Mouse (Mus musculus) testis, adult 2 months (tissue): ENCODE measurements around the gene Slmap. TPM values are rescaled to one million over a fixed set of nuclear protein-coding genes. Genes with fewer than 3 reads are reported as not detected.

Experiments used
- H3K27ac ChIP-seq: fragments of 200-500 bp; 2 replicates; pipeline ENCODE4 v1.5.1; 2012; ENCODE audit warnings: low read depth, low read length; ENCODE audit not compliant: control insufficient read depth, insufficient read depth
- H3K27me3 ChIP-seq: fragments of 200-500 bp; 2 replicates; pipeline ENCODE4 v1.6.1; 2012; ENCODE audit warnings: mild to moderate bottlenecking, low read length, moderate library complexity; ENCODE audit not compliant: control insufficient read depth, insufficient read depth
- H3K36me3 ChIP-seq: fragments of 200-500 bp; 2 replicates; pipeline ENCODE4 v1.6.1; 2012; ENCODE audit warnings: mild to moderate bottlenecking, low read length; ENCODE audit not compliant: control insufficient read depth, insufficient read depth
- H3K4me1 ChIP-seq: fragments of 200-500 bp; 2 replicates; pipeline ENCODE4 v1.6.1; 2012; ENCODE audit warnings: low read length; ENCODE audit not compliant: control insufficient read depth, insufficient read depth
- H3K4me3 ChIP-seq: fragments of 200-500 bp; 2 replicates; pipeline ENCODE4 v1.5.1; 2012; ENCODE audit warnings: low read depth, mild to moderate bottlenecking, low read length, moderate library complexity, mixed read lengths; ENCODE audit not compliant: control insufficient read depth
- CTCF ChIP-seq: fragments of 200-500 bp; IDR thresholded peaks from 2 replicates; pipeline ENCODE4 v1.5.1; 2012; ENCODE audit warnings: low read depth, mild to moderate bottlenecking, inconsistent platforms, low read length, moderate library complexity; ENCODE audit not compliant: control insufficient read depth, insufficient read depth, insufficient replicate concordance
- POLR2A ChIP-seq: fragments of 200-500 bp; IDR thresholded peaks from 2 replicates; pipeline ENCODE4 v1.6.1; 2012; ENCODE audit warnings: low read depth, mild to moderate bottlenecking, inconsistent platforms, low read length, moderate library complexity; ENCODE audit not compliant: control insufficient read depth
- polyA plus RNA-seq: library from polyadenylated mRNA; depleted of rRNA; stranded (reverse); fragments of >200 nt; gene quantifications from 2 replicates; pipeline ENCODE4 v1.2.3, GENCODE M21; 2012

Gene Slmap
- polyA plus RNA-seq, 1 experiment, result 21.9 TPM

DNA sequence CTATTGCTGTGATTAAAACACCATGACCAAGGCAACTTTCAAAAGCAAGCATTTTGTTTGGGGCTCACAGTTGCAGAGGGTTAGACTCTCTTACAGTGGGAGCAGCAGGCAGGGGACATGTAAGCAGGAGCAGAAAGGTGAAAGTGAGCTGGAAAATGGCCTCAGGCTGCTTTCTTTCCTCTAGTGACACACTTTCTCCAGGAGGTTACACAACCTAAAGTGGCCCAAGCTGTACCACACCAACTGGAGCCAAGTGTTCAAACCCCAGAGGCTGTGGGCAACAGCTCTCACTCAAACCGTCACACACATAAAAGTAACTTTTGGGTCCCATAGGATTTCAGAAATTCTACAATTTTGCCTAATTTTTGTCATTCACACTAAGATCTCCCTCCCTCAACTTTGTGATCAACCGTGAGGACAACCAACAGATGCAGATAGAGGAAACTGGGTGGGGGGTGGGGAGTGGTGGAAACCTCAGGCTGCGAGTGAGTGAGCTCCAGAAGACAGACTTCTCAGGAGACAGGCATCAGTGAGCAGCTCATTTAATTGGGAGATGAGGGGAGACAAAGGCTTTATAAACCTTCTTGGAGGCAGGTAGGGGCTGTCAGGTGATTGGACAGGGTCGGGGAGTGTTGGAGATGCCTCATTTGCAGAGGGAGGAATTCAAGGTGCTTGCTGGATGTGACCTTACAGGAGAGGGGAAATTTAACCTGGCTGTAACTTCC, 37.4 kb upstream of the Slmap start:
- H3K27ac ChIP-seq, result no peak overlapping the region
- H3K4me1 ChIP-seq, result no peaks in the 10 kb centered on the region
- H3K4me3 ChIP-seq, result no peak overlapping the region
- TF ChIP-seq POLR2A (no peak), CTCF (no peak)
- no peaks in the 10 kb centered on the region for H3K27me3 ChIP-seq
- no peaks in the 10 kb centered on the region for H3K36me3 ChIP-seq

GRCm38 (mm10) chr14:26569880-26570279, 35.1 kb upstream of the Slmap start:
- H3K27me3 ChIP-seq, result no peaks in the 10 kb centered on the region
- H3K36me3 ChIP-seq, result no peaks in the 10 kb centered on the region
- H3K4me3 ChIP-seq, result no peak overlapping the region
- no peaks in the 10 kb centered on the region for H3K4me1 ChIP-seq
- H3K27ac ChIP-seq, result no peak overlapping the region
- no peak for TF ChIP-seq CTCF
- no peak for TF ChIP-seq POLR2A

DNA sequence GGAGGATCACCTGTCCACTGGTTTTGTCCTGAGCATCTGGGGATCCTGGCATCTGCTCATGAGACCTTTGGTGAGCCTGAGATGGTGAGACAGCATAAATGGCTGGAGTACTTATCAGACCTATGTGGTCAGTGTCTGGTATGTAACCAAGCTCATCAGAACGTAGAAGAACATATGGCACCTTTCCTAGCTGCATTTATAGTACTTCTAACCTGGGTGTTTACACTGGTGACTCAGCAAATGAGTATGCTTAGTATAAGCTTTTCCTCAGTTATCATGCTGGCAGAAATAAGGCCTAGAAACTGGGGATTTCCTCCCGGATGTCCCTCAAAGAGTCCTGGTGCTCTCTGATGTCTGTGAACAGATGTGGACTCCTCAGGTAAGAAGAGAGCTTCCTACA, 27.5 kb upstream of the Slmap start:
- TF ChIP-seq POLR2A (no peak), CTCF (no peak)
- Histone ChIP-seq H3K27ac (no peak overlapping the region), H3K27me3 (no peaks in the 10 kb centered on the region), H3K4me1 (no peaks in the 10 kb centered on the region; the same call in 1 of the 2 replicates), H3K4me3 (no peak overlapping the region), H3K36me3 (no peaks in the 10 kb centered on the region)

- no peaks in the 10 kb centered on the region; the same call in 1 of the 2 replicates for H3K4me1 ChIP-seq
- H3K36me3 ChIP-seq, result no peaks in the 10 kb centered on the region
- no peak overlapping the region for H3K27ac ChIP-seq
- TF ChIP-seq CTCF, result no peak
- H3K4me3 ChIP-seq, result no peak overlapping the region
- H3K27me3 ChIP-seq, result no peaks in the 10 kb centered on the region
Measured at GRCm38 (mm10) chr14:26558536-26558935, 23.8 kb upstream of the Slmap start.

- TF ChIP-seq CTCF (no peak), POLR2A (no peak)
- Histone ChIP-seq H3K4me3 (no peak overlapping the region), H3K36me3 (no peaks in the 10 kb centered on the region), H3K27me3 (no peaks in the 10 kb centered on the region), H3K27ac (no peak overlapping the region), H3K4me1 (no peaks in the 10 kb centered on the region; the same call in 1 of the 2 replicates)
Measured at GRCm38 (mm10) chr14:26557581-26557980, 22.9 kb upstream of the Slmap start.

DNA sequence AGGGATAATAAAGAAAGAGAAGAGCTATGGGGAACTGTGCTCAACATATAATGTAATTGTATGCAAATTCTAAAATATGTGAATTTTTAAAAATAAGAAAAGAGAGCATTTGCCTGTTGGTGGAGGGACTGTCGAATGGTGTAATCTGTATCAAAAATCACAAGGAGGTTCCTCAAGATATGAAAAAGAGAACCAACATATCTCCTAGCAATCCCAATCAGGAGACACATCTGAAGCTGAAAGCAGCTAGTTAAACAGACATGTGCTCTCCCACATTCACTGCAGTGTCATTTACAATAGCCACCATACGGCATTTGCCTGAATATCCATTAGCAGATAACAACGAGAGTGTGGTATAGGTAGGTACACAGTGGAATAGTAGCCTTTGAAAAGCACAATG, 18.1 kb upstream of the Slmap start:
- Histone ChIP-seq H3K36me3 (no peaks in the 10 kb centered on the region), H3K27ac (no peak overlapping the region), H3K4me1 (no peaks in the 10 kb centered on the region), H3K27me3 (no peaks in the 10 kb centered on the region), H3K4me3 (no peak overlapping the region)
- TF ChIP-seq CTCF (no peak), POLR2A (no peak)

DNA sequence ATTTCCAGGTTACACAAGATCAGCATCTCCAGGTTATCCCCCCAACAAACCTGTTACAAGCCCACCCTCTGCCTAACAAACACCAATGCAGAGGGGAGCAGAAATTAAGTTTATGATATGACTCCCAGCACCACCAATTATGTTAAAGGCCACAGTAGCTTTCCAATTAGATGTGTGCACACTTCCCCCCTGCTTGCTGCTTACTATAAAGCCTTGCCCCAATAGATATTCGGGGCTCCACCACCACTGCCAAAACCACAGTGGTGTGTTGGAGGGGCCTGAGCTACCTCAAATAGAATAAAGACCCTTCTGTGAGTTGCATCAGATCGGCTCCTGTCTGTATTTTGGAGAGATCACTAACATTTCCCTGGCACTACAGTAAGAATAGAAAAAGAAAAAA, 17.7 kb upstream of the Slmap start:
- H3K27ac ChIP-seq, result no peak overlapping the region
- H3K4me1 ChIP-seq, result no peaks in the 10 kb centered on the region
- H3K4me3 ChIP-seq, result no peak overlapping the region
- no peaks in the 10 kb centered on the region for H3K36me3 ChIP-seq
- no peaks in the 10 kb centered on the region for H3K27me3 ChIP-seq
- TF ChIP-seq CTCF (no peak), POLR2A (no peak)
